Mouse (Mus musculus): ENCODE data around the gene Rfpl4b.
"Not testable (repeated sequence)": the region's sequence is repeated elsewhere in the genome, so short reads cannot be mapped to it uniquely, and the experiment has no call there.

DNA sequence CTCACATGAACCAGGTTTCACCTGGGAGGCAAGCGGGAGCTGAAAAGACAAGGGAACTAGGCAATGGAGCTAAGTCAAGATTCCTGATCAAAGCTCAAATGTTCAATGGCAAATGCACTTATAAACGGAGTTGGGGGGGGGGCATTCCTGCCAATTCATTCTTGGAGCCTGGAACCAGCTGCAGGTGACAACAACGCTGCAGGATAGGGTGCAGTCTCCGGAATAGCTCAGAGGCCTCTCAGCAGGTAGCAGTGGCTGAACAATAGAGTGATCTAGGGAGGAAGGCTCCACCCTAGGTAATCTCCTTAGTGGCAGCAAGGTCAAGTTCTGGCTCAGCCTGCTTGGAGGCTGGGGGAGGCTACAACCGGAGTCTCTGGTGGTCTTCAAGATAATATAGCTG, 28.4 kb upstream of the Rfpl4b start:
- not testable (repeated sequence) for TF ChIP-seq CTCF (IDR thresholded peaks at IDR 0.05; ENCODE audit: extremely low read depth, insufficient read depth, insufficient read length, insufficient replicate concordance); POLR2A (IDR thresholded peaks at IDR 0.05; ENCODE audit: low read depth, low read length)
